Mouse (Mus musculus) thymus, adult 18-20 months (tissue): ENCODE measurements around the gene Saa1.
"Not testable (repeated sequence)": the region's sequence is repeated elsewhere in the genome, so short reads cannot be mapped to it uniquely, and the experiment has no call there.

Source experiments
- DNase-seq, 2 experiments: peaks; one replicate each; pipeline ENCODE4 v3.0.0; 2022; ENCODE audit warnings: mixed read lengths in 2 of 2

The Saa1 gene

GRCm38 (mm10) chr7:46742880-46743279 is at the start of gene Saa1:
Gene Saa1, minus strand, starts transcription at chr7:46742980.
- not testable (repeated sequence) for DNase-seq

GRCm38 (mm10) chr7:46789177-46789849 is 46.5 kb upstream of the Saa1 start:
- no peak for DNase-seq

GRCm38 (mm10) chr7:46770706-46771105 is 27.9 kb upstream of the Saa1 start:
- DNase-seq, result no peak

GRCm38 (mm10) chr7:46768451-46768850 is 25.7 kb upstream of the Saa1 start:
- no peak for DNase-seq

GRCm38 (mm10) chr7:46767371-46767770 is 24.6 kb upstream of the Saa1 start:
- DNase-seq, result no peak

- DNase-seq, result no peak
Measured at GRCm38 (mm10) chr7:46764672-46765071, 21.9 kb upstream of the Saa1 start.

GRCm38 (mm10) chr7:46762601-46763000 is 19.8 kb upstream of the Saa1 start:
- DNase-seq, result no peak

GRCm38 (mm10) chr7:46761049-46761795 is 18.4 kb upstream of the Saa1 start:
- no peak for DNase-seq

- DNase-seq, result no peak
Measured at GRCm38 (mm10) chr7:46751490-46751889, 8.7 kb upstream of the Saa1 start, which contains the start of gene Saa2. Gene Saa2, plus strand, starts transcription at chr7:46751790.

- no peak for DNase-seq
Measured at GRCm38 (mm10) chr7:46748459-46748858, 5.7 kb upstream of the Saa1 start.

GRCm38 (mm10) chr7:46746381-46746780 is 3.6 kb upstream of the Saa1 start:
- no peak for DNase-seq

GRCm38 (mm10) chr7:46745816-46746215 is 3.0 kb upstream of the Saa1 start:
- no peak for DNase-seq

- not testable (repeated sequence) for DNase-seq
Measured at GRCm38 (mm10) chr7:46740041-46740440, 2.7 kb downstream of the Saa1 start.

- no peak for DNase-seq
Measured at GRCm38 (mm10) chr7:46738561-46739460, 4.0 kb downstream of the Saa1 start.

- no peak for DNase-seq
Measured at GRCm38 (mm10) chr7:46734983-46735382, 7.8 kb downstream of the Saa1 start.

- no peak for DNase-seq
Measured at GRCm38 (mm10) chr7:46732458-46732857, 10.3 kb downstream of the Saa1 start, which contains the start of gene Saa4. Gene Saa4, minus strand, starts transcription at chr7:46732603.

GRCm38 (mm10) chr7:46727584-46727983 is 15.2 kb downstream of the Saa1 start:
- DNase-seq, result no peak

GRCm38 (mm10) chr7:46724396-46724795 is 18.4 kb downstream of the Saa1 start:
- DNase-seq, result no peak

GRCm38 (mm10) chr7:46723849-46724248 is 18.9 kb downstream of the Saa1 start:
- no peak for DNase-seq

GRCm38 (mm10) chr7:46723354-46723753 is 19.4 kb downstream of the Saa1 start:
- DNase-seq, result no peak

GRCm38 (mm10) chr7:46720460-46720859 is 22.3 kb downstream of the Saa1 start:
- no peak for DNase-seq

- no peak for DNase-seq
Measured at GRCm38 (mm10) chr7:46719526-46719925, 23.3 kb downstream of the Saa1 start.
